Mouse (Mus musculus) right cerebral cortex, postnatal 4 days (tissue): Measurements from ENCODE around the gene Hist2h3b.
"Not testable (repeated sequence)": the region's sequence is repeated elsewhere in the genome, so short reads cannot be mapped to it uniquely, and the experiment has no call there.

ENCODE experiments used
- DNase-seq: peaks from one replicate; pipeline ENCODE4 v3.0.0-alpha.2; 2022

The Hist2h3b gene

GRCm38 (mm10) chr3:96263558-96264403 lies 4.7 kb upstream of the Hist2h3b start:
- peak; percentile 30 for DNase-seq

GRCm38 (mm10) chr3:96264404-96264949 lies 4.0 kb upstream of the Hist2h3b start:
- DNase-seq: no peak

GRCm38 (mm10) chr3:96266132-96266710 lies 2.2 kb upstream of the Hist2h3b start:
- DNase-seq: no peak

GRCm38 (mm10) chr3:96267541-96267940 lies 913 bp upstream of the Hist2h3b start:
- DNase-seq: no peak

GRCm38 (mm10) chr3:96268776-96269378 lies 423 bp downstream of the Hist2h3b start:
- not testable (repeated sequence) for DNase-seq

DNA sequence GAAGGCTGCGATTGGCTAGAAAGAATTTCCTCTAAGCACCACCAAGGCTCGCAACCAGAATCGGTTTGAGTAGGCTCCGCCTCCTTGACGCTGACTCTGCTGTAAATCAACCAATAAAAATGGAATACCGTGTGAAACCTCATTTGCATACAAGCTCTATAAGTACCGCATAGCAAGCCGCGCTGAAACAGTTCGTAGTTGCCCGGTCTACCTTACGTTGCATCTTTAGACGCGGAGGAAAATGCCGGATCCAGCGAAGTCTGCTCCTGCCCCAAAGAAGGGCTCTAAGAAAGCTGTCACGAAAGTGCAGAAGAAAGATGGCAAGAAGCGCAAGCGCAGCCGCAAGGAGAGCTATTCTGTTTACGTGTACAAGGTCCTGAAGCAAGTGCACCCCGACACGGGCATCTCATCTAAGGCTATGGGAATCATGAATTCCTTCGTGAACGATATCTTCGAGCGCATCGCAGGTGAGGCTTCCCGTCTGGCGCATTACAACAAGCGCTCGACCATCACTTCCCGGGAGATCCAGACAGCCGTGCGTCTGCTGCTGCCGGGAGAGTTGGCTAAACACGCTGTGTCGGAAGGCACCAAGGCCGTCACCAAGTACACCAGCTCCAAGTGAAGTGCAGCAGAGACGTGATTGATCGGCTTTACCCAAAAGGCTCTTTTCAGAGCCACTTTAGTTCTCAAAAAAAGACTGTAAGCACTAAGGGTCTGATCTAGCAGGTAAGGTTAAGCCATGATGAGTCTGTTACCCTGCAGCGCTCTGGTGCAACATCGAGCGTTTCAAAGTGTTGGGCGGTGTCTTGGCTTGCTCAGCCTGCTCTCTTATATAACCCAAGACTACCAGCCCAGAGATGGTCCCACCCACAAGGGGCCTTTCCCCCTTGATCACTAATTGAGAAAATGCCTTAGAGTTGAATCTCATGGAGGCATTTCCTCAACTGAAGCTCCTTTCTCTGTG lies 1.3 kb downstream of the Hist2h3b start, which contains the start of gene Hist2h2bb:
TSS of gene Hist2h2bb (plus strand) at position 242 of the 964 bp plus-strand sequence.
- DNase-seq: peak; percentile 73

DNA sequence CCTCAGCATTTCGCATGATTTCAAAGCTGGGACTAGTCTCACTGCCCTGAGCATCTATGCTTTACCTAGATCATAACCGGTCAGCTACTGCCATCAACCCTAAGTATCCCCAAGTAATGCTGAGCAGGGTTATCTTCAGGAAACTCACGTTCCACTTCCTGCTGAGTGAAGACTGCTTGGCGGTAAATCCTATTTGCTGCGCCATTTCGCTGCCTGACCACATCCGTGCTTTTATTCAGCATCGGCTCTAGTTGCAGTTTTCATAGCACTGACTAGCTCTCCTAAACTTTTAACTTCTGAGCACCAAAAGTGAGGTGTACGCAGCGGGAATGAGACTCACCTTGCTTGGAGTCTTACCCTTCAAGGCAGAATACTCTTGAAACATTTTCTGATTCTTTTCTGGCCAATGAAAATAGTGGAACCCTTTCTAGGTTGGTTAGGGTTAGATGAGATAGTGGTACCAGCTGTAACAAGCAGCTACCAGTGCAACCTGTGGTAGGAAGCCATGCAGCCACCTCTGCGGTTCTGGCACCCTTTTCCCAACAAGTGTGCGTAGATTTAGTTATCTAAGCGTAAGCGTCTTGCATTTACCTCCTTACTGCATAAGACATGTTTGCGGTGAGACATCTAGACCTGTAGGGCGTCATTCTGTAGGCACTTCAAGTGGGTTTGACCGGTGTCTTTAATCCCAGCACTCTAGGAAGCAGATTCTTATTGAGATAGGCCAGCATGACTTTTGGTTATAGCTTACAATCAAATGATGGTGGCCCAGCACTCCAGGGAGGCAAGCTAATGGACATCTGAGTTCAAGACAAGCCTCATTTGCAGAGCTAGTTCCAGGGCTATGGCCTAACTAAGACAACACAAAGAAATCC lies 5.4 kb downstream of the Hist2h3b start:
- no peak for DNase-seq

GRCm38 (mm10) chr3:96277428-96277799 lies 9.0 kb downstream of the Hist2h3b start:
- DNase-seq: peak; percentile 51

DNA sequence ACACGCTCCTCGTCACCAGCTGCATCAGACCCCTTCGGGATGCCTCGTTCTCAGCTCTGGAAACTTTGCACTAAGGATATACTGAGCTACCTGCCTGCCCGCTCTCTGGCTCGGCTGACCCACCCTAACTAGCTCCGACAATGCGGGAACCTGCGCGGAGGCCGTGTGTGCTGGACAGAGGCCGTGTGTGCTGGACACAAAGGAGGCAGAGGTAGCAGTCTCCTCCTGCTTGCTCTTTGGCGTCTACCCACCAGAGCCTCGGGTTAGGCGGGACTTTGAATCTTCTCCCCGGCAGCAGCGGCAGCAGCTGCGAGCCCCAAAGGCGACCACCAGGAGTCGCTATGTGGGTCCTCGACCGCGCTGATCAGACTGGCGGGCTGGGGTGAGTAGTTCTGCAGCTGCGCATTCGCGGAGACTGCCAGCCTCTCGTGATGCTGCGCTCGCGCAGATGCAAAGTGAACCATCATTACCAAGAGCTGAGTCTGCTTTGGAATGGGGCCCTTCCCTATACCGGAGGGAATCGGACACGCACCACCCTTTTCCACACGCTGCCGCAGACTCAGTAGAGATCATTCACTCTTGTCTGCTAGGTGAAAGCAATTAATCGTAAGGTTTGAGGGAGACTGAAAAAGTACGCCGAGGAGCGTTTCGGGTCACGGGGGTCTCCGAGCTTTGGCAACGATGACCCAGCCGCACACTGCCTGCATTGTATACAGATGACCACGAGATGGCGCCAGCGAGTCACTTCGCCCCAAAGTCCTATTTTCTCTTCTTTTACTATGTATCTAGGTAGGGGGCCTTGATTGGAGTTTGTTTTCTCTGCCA lies 9.6 kb downstream of the Hist2h3b start:
- DNase-seq: peak; percentile 92

DNA sequence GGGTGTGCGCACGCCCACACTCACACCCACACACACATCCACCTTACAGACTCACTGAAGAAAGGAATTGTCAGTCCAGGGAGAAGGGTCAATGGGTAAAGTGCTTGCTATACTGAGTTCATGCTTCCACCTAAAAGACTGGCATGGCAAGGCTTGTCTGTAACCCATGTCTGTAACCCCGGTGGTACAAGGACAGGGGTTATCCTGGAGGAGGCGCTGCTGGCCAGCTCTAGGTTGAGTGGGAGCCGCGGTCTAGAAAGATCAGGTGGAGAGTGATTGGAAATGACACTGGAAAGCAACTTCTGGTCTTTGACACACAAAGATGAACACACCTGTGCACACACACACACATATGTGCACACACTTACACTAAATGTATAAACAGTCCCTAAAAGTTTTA lies 12.2 kb downstream of the Hist2h3b start:
- no peak for DNase-seq

- peak; percentile 43 for DNase-seq
These were observed 16.0 kb downstream of the Hist2h3b start for GRCm38 (mm10) chr3:96284457-96284856.

DNA sequence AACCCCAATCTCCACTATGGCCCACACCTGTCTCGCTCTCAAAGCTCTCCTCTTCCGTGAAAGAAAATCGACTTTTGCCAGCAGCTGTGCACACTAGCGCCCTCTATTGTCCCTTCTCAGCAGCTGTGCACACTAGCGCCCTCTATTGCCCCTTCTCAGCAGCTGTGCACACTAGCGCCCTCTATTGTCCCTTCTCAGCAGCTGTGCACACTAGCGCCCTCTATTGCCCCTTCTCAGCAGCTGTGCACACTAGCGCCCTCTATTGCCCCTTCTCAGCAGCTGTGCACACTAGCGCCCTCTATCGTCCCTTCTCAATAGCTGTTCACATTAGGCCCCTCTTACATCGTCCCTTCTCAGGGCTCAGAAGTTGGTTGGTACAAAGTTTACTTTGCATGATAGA lies 18.9 kb downstream of the Hist2h3b start:
- DNase-seq: not testable (repeated sequence)

DNA sequence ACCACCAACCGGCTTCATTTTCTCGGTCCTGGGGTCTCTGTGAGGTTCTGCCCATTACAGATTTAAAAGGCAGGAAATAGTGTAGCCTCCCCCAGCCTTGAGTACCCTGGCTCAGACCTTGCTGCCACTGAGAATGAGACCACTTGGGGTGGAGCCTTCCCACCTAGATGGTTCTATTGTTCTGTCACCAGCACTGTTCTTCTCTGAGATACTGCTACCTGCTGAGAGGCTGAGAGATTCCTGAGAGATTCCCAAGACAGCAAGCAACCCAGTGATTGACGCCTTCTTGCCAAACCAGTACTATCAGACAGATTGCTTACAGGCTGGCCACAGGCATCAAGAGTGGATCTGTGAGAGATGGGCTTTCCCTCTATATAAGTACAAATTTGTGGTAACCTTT lies 20.7 kb downstream of the Hist2h3b start:
- DNase-seq: no peak

DNA sequence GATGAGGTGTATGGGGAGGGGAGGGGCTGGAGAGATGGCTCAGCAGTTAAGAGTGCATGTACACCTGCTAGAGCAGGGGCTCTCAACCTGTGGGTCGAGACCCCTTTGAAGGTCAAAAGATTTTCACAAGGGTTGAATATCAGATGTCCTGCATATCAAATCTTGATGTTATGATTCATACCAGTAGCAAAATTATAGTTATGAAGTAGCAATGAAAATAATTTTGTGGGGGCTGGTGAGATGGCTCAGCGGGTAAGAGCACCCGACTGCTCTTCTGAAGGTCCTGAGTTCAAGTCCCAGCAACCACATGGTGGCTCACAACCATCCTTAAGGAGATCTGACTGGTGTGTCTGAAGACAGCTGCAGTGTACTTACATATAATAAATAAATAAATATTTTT lies 22.3 kb downstream of the Hist2h3b start:
- not testable (repeated sequence) for DNase-seq

GRCm38 (mm10) chr3:96292641-96293040 lies 24.2 kb downstream of the Hist2h3b start:
- no peak for DNase-seq

- no peak for DNase-seq
These were observed 24.9 kb downstream of the Hist2h3b start for GRCm38 (mm10) chr3:96293368-96293767.

DNA sequence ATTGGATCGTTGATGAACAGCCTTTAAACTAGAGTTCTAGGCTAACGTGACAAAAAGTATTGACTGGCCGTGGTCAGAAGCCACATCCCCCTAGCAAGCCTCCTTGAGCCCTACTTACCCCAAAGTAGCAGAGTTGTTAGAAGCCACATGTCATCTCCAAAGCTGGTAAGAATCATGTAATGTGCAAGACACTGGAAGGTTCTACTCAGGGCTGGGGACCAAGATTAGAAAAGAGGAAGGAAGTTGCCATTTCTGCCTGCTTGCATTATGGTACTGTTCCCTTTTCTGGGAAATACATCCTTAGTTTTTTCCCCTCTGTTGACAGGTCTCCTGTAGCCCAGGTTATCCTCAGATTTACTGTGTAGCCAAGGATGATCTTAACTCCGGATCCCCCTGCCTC lies 25.3 kb downstream of the Hist2h3b start, which contains the start of gene Fcgr1:
TSS of gene Fcgr1 (minus strand) at position 183 of the 400 bp plus-strand sequence.
- no peak for DNase-seq

GRCm38 (mm10) chr3:96298360-96298759 lies 29.9 kb downstream of the Hist2h3b start:
- no peak for DNase-seq

DNA sequence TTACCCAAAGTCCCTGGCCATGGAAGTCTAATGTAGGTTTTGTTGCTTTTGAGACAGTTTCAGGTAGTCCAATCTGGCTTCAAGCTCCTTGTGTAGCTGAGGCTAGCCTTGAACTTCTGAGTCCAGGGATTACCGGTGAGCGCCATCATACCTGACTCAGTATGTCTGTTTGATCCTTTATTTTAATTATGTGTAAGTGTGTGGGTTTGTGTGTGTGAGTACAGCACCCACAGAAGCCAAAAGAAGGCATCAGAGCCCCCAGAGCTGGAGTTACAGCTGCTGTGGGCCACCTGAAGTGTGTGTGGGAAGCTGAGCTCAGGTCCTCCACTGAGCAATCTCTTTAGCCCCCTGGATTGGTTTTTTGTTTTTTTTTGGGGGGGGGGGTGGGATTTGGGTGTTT lies 31.1 kb downstream of the Hist2h3b start:
- DNase-seq: no peak
